Mouse (Mus musculus): ENCODE measurements at regions not wholly inside any gene's neighbourhood (a gene's known extent, or its start where the extent isn't known, plus 50 kb on each side); places are given as distances from the start of the nearest gene placed in this dataset.
A peak's percentile ranks its signal among the peaks of the same experiment; 100 is the strongest.

GRCm38 (mm10) chr1:76433481-76433941 lies 887.4 kb downstream of the Slc4a3 start:
- Histone ChIP-seq H3K27me3 (ENCODE audit: control insufficient read depth, insufficient read depth, low read length) (no peaks in the 10 kb centered on the region), H3K9me3 (replicated peaks; ENCODE audit: control insufficient read depth, low read length) (no peaks in the 10 kb centered on the region), H3K36me3 (replicated peaks; ENCODE audit: control insufficient read depth, insufficient read depth, low read length) (no peaks in the 10 kb centered on the region), H3K9ac (replicated peaks; ENCODE audit: low read depth, low read length) (no peak overlapping the region), H3K4me2 (ENCODE audit: low read depth, low read length) (no peak overlapping the region), H3K4me3 (ENCODE audit: low read depth, low read length) (no peak overlapping the region), H3K27ac (ENCODE audit: low read depth) (no peak overlapping the region), H3K4me1 (ENCODE audit: control insufficient read depth, insufficient read depth) (no peaks in the 10 kb centered on the region)
- WGBS: 66% methylated on average over 6 of the region's 6 CpGs
- no peak for DNase-seq (ENCODE audit: low spot score)
- TF ChIP-seq EP300 (IDR thresholded peaks at IDR 0.05; ENCODE audit: low read depth) (no peak), CTCF (IDR thresholded peaks at IDR 0.05; ENCODE audit: low read depth) (no peak)
- ATAC-seq (ENCODE audit: insufficient read depth, low read depth): no peak

DNA sequence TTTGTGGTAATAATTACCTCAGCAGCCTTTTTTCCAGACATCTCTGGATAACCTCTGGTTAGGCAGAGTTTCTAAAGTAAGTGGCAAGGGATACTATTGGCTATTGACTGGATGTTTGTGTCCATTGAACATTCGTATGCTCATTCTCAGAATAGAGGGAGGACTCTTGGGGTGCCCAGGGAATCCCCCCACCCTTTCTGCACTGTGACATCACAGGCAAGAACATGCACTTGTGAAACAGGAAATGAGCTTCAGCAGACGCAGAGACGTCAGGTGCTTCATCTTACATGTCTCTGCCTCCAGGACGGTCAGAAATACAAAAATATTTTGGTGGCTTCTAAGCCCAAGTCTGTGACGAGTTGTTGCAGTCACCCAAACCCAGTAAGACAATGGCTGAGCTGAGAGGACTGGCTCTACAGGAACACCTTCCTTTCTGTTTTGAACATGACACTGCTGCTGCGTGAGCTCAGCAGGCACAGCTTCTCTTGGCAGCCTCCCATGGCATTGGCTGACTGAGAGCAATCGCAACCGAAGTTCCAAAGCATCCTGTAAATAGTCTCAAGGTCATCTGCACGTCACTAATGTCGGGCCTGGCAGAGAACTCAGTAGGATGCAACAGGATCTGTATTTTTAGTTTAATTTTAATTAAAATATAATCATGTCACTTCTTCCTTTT lies 904.6 kb downstream of the Slc4a3 start:
- Histone ChIP-seq H3K27me3 (ENCODE audit: control insufficient read depth, insufficient read depth, low read length) (no peaks in the 10 kb centered on the region), H3K9me3 (replicated peaks; ENCODE audit: control insufficient read depth, low read length) (no peaks in the 10 kb centered on the region), H3K36me3 (replicated peaks; ENCODE audit: control insufficient read depth, insufficient read depth, low read length) (no peaks in the 10 kb centered on the region), H3K4me2 (ENCODE audit: low read depth, low read length) (peak overlapping the region; percentile 6; the same call in 1 of the 2 replicates), H3K4me1 (ENCODE audit: control insufficient read depth, insufficient read depth) (no peaks in the 10 kb centered on the region), H3K9ac (replicated peaks; ENCODE audit: low read depth, low read length) (no peak overlapping the region), H3K27ac (ENCODE audit: low read depth) (peak overlapping the region; percentile 15; the same call in 1 of the 2 replicates), H3K4me3 (ENCODE audit: low read depth, low read length) (no peak overlapping the region)
- DNase-seq (ENCODE audit: low spot score): peak; percentile 57
- WGBS: 21% methylated on average over 10 of the region's 10 CpGs
- TF ChIP-seq CTCF (IDR thresholded peaks at IDR 0.05; ENCODE audit: low read depth): no peak
- TF ChIP-seq EP300 (IDR thresholded peaks at IDR 0.05; ENCODE audit: low read depth): no peak
- peak; percentile 76; the same call in 1 of the 2 replicates for ATAC-seq (ENCODE audit: insufficient read depth, low read depth)

DNA sequence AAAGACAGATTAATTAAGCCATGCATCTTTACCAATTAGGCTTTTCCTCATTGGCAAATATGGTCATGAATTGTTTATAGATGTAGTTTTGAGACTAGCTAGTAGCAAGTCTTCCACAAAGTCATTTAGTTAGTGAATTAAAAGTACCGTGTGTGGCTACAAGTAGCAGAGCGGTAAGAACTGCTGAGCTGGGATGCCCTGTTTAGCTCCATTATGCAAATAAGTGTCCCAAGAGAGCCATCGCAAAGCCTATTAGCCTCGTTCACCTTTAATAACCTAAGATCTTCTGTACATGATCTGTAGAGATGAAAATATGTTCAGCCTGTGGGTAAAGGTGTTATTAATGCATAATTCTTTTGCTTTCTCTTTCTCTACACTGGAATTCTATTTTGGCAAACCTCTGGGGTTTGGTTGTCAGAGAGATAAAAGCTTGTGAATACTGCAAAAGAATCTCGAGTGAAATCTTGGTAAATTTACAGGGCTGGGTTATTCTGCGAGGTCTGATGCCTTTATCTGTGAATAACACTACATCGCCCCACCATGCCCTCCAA lies 907.2 kb downstream of the Slc4a3 start:
- no peaks in the 10 kb centered on the region for H3K9me3 ChIP-seq (replicated peaks; ENCODE audit: control insufficient read depth, low read length)
- no peaks in the 10 kb centered on the region for H3K4me1 ChIP-seq (ENCODE audit: control insufficient read depth, insufficient read depth)
- DNase-seq (ENCODE audit: low spot score) (no peak), ATAC-seq (ENCODE audit: insufficient read depth, low read depth) (no peak)
- 78% methylated on average over 7 of the region's 7 CpGs for WGBS
- no peak overlapping the region for H3K4me2 ChIP-seq (ENCODE audit: low read depth, low read length)
- no peaks in the 10 kb centered on the region for H3K36me3 ChIP-seq (replicated peaks; ENCODE audit: control insufficient read depth, insufficient read depth, low read length)
- no peak overlapping the region for H3K4me3 ChIP-seq (ENCODE audit: low read depth, low read length)
- no peaks in the 10 kb centered on the region for H3K27me3 ChIP-seq (ENCODE audit: control insufficient read depth, insufficient read depth, low read length)
- H3K27ac ChIP-seq (ENCODE audit: low read depth): no peak overlapping the region
- no peak overlapping the region for H3K9ac ChIP-seq (replicated peaks; ENCODE audit: low read depth, low read length)
- TF ChIP-seq EP300 (IDR thresholded peaks at IDR 0.05; ENCODE audit: low read depth): no peak
- no peak for TF ChIP-seq CTCF (IDR thresholded peaks at IDR 0.05; ENCODE audit: low read depth)

GRCm38 (mm10) chr1:76466562-76466961 lies 920.5 kb downstream of the Slc4a3 start:
- H3K27me3 ChIP-seq (ENCODE audit: control insufficient read depth, insufficient read depth, low read length): no peaks in the 10 kb centered on the region
- H3K4me2 ChIP-seq (ENCODE audit: low read depth, low read length): no peak overlapping the region
- DNase-seq (ENCODE audit: low spot score) (no peak), ATAC-seq (ENCODE audit: insufficient read depth, low read depth) (no peak)
- no peaks in the 10 kb centered on the region for H3K9me3 ChIP-seq (replicated peaks; ENCODE audit: control insufficient read depth, low read length)
- no peak overlapping the region for H3K27ac ChIP-seq (ENCODE audit: low read depth)
- no peak overlapping the region for H3K9ac ChIP-seq (replicated peaks; ENCODE audit: low read depth, low read length)
- TF ChIP-seq CTCF (IDR thresholded peaks at IDR 0.05; ENCODE audit: low read depth) (no peak), EP300 (IDR thresholded peaks at IDR 0.05; ENCODE audit: low read depth) (no peak)
- no peaks in the 10 kb centered on the region for H3K36me3 ChIP-seq (replicated peaks; ENCODE audit: control insufficient read depth, insufficient read depth, low read length)
- H3K4me1 ChIP-seq (ENCODE audit: control insufficient read depth, insufficient read depth): no peaks in the 10 kb centered on the region
- 66% methylated on average over 2 of the region's 2 CpGs for WGBS
- no peak overlapping the region for H3K4me3 ChIP-seq (ENCODE audit: low read depth, low read length)

DNA sequence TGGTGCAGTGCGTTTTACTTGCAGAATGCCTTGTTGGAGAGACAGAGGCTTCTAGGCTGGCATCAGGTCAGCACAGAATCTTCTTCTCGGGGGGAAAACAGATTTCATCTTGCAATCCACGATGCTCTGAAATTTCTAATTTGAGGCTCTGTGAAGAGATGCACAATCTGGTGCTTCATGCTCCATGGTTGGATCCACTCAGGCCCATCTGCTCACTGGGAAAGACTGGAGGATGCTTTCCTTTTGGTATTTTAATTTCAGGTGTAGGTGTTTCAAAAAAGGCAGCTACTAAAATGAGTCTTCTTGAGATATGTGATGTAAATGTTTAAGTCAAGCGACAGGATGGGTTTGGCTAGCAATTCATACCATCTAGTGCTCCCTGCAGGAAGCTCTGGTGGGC lies 938.1 kb downstream of the Slc4a3 start:
- no peak for DNase-seq (ENCODE audit: low spot score)
- no peak overlapping the region for H3K27ac ChIP-seq (ENCODE audit: low read depth)
- TF ChIP-seq CTCF (IDR thresholded peaks at IDR 0.05; ENCODE audit: low read depth) (no peak), EP300 (IDR thresholded peaks at IDR 0.05; ENCODE audit: low read depth) (no peak)
- H3K9me3 ChIP-seq (replicated peaks; ENCODE audit: control insufficient read depth, low read length): no peaks in the 10 kb centered on the region
- peaks cover 4% of the 10 kb centered on the region for H3K4me1 ChIP-seq (ENCODE audit: control insufficient read depth, insufficient read depth)
- no peaks in the 10 kb centered on the region for H3K27me3 ChIP-seq (ENCODE audit: control insufficient read depth, insufficient read depth, low read length)
- 83% methylated on average over 4 of the region's 4 CpGs for WGBS
- H3K4me3 ChIP-seq (ENCODE audit: low read depth, low read length): no peak overlapping the region
- ATAC-seq (ENCODE audit: insufficient read depth, low read depth): no peak
- no peak overlapping the region for H3K4me2 ChIP-seq (ENCODE audit: low read depth, low read length)
- H3K36me3 ChIP-seq (replicated peaks; ENCODE audit: control insufficient read depth, insufficient read depth, low read length): no peaks in the 10 kb centered on the region
- no peak overlapping the region for H3K9ac ChIP-seq (replicated peaks; ENCODE audit: low read depth, low read length)

All from heart, postnatal 0 days (tissue).